Mouse (Mus musculus) liver, embryonic 14.5 days (tissue): ENCODE measurements around the gene Zbtb7b. TPM values are rescaled to one million over a fixed set of nuclear protein-coding genes. Genes with fewer than 3 reads are reported as not detected.
A peak's percentile ranks its signal among the peaks of the same experiment; 100 is the strongest.

Source experiments
- ATAC-seq: fragments of 200-750 bp; cut with Nextera tagmentation; 2 replicates; pipeline ENCODE4 v1.8.0; 2017; ENCODE audit warnings: moderate number of reproducible peaks, mild to moderate bottlenecking, moderate library complexity; ENCODE audit not compliant: insufficient read depth
- DNase-seq, 3 experiments: peaks; one replicate each; pipeline ENCODE4 v3.0.0-alpha.2; 2012 to 2013; ENCODE audit warnings: low read depth in 3 of 3, low spot score in 3 of 3
- H3K27ac ChIP-seq: fragments of 300-500 bp; sonication (generic); 2 replicates; pipeline ENCODE4 v1.5.1; 2014; ENCODE audit warnings: moderate library complexity, mild to moderate bottlenecking, control low read depth, inconsistent platforms
- H3K27me3 ChIP-seq: fragments of 300-500 bp; sonication (generic); 2 replicates; pipeline ENCODE4 v1.6.1; 2014; ENCODE audit warnings: mild to moderate bottlenecking, low read length, moderate library complexity; ENCODE audit not compliant: control insufficient read depth, insufficient read depth
- H3K36me3 ChIP-seq: fragments of 300-500 bp; sonication (generic); replicated peaks from 2 replicates; pipeline ENCODE4 v1.6.1; 2014; ENCODE audit warnings: low read depth; ENCODE audit not compliant: control insufficient read depth, insufficient read depth
- H3K4me1 ChIP-seq, 2 experiments: fragments of 200-500 bp in 1 of 2; fragments of 300-500 bp in 1 of 2; sonication (generic) in 1 of 2; replicated peaks; 2 replicates each; pipeline ENCODE4 v1.6.1; 2012 to 2014; ENCODE audit warnings: antibody characterized with exemption in 1 of 2, inconsistent platforms in 1 of 2, low read length in 1 of 2; ENCODE audit not compliant: control insufficient read depth in 2 of 2, insufficient read depth in 2 of 2
- H3K4me2 ChIP-seq: fragments of 300-500 bp; sonication (generic); 2 replicates; pipeline ENCODE4 v1.6.1; 2014; ENCODE audit warnings: low read depth, mild to moderate bottlenecking, control low read depth, moderate library complexity
- H3K4me3 ChIP-seq, 2 experiments: fragments of 200-500 bp in 1 of 2; fragments of 300-500 bp in 1 of 2; sonication (generic) in 1 of 2; 2 replicates each; pipeline ENCODE4 v1.5.1; 2012 to 2014; ENCODE audit warnings: low read depth in 2 of 2, low read length in 2 of 2, mild to moderate bottlenecking in 2 of 2, control low read depth in 1 of 2, inconsistent platforms in 1 of 2, moderate library complexity in 1 of 2; ENCODE audit not compliant: insufficient read depth in 1 of 2
- H3K9ac ChIP-seq: fragments of 300-500 bp; sonication (generic); replicated peaks from 2 replicates; pipeline ENCODE4 v1.6.1; 2014; ENCODE audit warnings: mild to moderate bottlenecking, control low read depth, moderate library complexity
- H3K9me3 ChIP-seq: fragments of 300-500 bp; sonication (generic); 2 replicates; pipeline ENCODE4 v1.6.1; 2016; ENCODE audit warnings: low read length, mixed read lengths; ENCODE audit not compliant: control insufficient read depth
- CTCF ChIP-seq: IDR thresholded peaks from 2 replicates; pipeline ENCODE4 v1.5.1; 2016; ENCODE audit warnings: antibody characterized with exemption, low read depth, control low read depth
- EP300 ChIP-seq: IDR thresholded peaks from 2 replicates; pipeline ENCODE4 v1.6.1; 2016; ENCODE audit warnings: antibody characterized with exemption, low read depth
- WGBS: fragments of 180-500 bp; shearing (Covaris S2); extraction: QIAGEN DNeasy Blood & Tissue Kit; methylation state at CpG from one replicate; pipeline ENCODE4 v1.1.7; 2014; ENCODE audit not compliant: insufficient replicate concordance; 5-methylcytosine and 5-hydroxymethylcytosine counted together
- polyA plus RNA-seq, 2 experiments: library from polyadenylated mRNA; depleted of rRNA in 1 of 2; stranded (reverse) in 1 of 2; unstranded in 1 of 2; fragments of >200 nt; fragmentation: Nextera tagmentation in 1 of 2; extraction: Ambion mirVana in 1 of 2; gene quantifications; 2 replicates each; pipeline versions ENCODE4 v1.2.1 to v1.2.3; 2012 to 2014

The Zbtb7b gene
- polyA plus RNA-seq, 2 experiments, result 0.95 to 6.9 TPM

DNA sequence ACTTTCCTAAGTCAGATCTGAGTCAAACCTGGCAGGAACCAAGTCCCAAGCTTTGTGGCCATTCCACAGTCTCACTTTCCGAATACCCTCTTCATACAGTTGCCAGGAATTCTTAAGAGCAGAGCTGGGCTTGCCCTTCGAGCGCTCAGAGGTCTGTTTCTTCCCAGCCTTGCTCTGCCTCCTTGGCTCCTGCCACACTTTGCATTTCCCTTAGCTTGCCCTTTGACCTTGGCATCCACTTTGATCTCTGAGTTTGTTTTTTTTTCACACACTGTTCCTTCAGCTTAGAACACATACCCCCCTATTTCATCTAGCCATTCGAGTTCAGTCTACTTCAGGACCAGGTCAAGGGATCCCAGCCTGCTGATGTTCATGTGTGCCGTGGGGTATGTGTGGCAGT lies 43.3 kb downstream of the Zbtb7b start:
- 64% methylated on average over 5 of the region's 5 CpGs for WGBS
- no peak for ATAC-seq
- H3K27ac ChIP-seq, result no peak overlapping the region
- TF ChIP-seq CTCF, result no peak
- TF ChIP-seq EP300, result no peak
- DNase-seq, result no peak
- no peaks in the 10 kb centered on the region for H3K36me3 ChIP-seq
- no peaks in the 10 kb centered on the region; a peak in 1 of 4 replicates for H3K4me1 ChIP-seq
- no peaks in the 10 kb centered on the region for H3K9me3 ChIP-seq
- peaks cover 29% of the 10 kb centered on the region for H3K27me3 ChIP-seq
- no peak overlapping the region for H3K4me2 ChIP-seq
- H3K9ac ChIP-seq, result no peak overlapping the region
- no peak overlapping the region for H3K4me3 ChIP-seq

DNA sequence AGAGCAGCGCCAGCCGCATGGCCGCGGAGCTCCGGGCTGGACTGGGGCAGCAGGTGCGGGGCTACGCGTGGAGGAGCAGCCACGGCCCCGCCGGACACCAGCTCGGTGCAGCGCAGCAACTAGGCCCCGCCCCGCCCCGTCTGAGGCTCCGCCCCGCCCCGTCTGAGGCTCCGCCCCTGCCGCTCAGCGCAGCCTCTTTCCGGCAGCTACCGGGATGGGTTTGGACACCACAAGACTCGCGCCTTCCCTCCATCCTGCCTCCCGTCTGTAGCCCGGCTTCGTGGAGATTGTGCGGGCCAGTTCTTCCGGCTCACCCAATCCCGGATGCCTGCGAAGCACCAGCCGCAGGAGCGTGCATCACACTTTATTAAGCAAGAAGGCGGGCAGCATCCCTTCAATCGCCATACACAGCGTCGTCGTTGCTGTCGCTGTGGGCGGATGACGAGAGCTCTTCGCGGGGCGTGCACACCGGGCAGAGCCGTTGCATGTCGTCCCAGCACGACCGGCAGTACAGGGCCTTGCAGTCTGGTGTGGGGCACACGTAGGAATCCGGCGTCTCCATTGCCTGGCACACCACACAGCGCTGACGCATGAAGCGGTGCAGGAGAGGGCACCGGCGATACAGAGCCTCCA lies 44.6 kb downstream of the Zbtb7b start, which contains the start of gene Adam15:
Gene Adam15, minus strand, starts transcription at position 128 of the 633 bp plus-strand sequence.
- H3K27ac ChIP-seq, result no peak within 1 kb of the TSS
- H3K4me2 ChIP-seq, result peak within 1 kb of the TSS; percentile 71
- TF ChIP-seq CTCF (no peak), EP300 (no peak)
- H3K4me3 ChIP-seq, result peak within 1 kb of the TSS; percentile 41 to 57
- H3K27me3 ChIP-seq, result peaks cover 29% of the 10 kb centered on the region
- no peak within 1 kb of the TSS for H3K9ac ChIP-seq
- no peaks in the 10 kb centered on the region for H3K36me3 ChIP-seq
- H3K4me1 ChIP-seq, result no peaks in the 10 kb centered on the region; a peak in 1 of 4 replicates
- 1% methylated on average over 57 of the region's 59 CpGs for WGBS
- DNase-seq, result peak in 1 of 3 experiments; percentile 36
- peak; percentile 75 for ATAC-seq
- H3K9me3 ChIP-seq, result no peaks in the 10 kb centered on the region

DNA sequence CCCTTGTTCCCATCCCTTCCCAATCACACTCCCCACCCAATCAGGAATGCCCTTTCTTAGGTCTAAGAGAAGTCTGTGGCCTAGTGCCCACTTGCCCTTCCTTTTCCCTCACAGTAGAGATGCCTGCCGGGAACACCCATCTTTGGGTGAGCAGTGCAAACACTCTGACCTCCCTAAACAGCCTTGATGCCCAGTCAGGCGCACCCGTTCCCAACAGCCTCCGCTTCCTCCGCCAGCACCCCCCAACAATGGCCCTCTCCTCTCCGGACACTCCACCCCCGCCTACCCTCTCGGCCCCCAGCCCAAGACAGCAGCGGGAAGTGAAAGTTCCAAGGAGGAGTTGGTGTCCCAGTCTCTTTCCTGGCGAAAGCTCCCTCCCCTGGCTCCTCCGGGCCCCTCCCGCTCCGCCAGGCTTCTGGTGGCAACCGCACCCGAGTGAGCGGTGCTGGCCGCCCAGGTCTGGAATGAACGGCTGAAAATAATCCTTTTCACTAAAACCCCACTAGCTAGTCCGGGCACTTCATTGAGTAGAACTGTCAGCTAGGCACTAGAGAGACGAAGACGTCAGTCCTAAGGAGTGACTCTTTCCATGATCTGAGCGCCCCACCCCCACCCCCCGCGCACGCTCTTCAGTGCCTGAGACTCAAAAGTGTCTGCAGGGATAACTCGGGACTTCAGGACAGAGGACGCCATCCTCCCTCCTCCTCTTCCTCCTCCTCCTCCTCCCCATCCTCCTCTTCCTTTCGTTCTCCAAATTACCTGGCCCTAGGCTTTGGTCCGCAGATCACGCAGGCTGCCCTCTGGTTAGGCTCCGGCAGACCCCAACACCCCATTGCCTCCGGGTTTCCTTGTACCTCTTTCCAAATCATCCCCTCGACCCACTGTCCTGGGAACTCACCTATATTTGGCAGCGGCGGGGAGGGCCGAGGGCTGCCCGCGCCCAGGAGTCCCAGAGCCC lies 45.4 kb downstream of the Zbtb7b start:
- 3% methylated on average over 38 of the region's 38 CpGs for WGBS
- Histone ChIP-seq H3K27ac (no peak overlapping the region), H3K4me3 (peak overlapping the region; percentile 41 to 57), H3K9me3 (no peaks in the 10 kb centered on the region), H3K4me2 (peak overlapping the region; percentile 71), H3K4me1 (no peaks in the 10 kb centered on the region; a peak in 1 of 4 replicates), H3K27me3 (peaks cover 29% of the 10 kb centered on the region), H3K9ac (no peak overlapping the region), H3K36me3 (no peaks in the 10 kb centered on the region)
- DNase-seq, result no peak
- no peak; the same call in 1 of the 2 replicates for ATAC-seq
- TF ChIP-seq EP300, result no peak
- no peak for TF ChIP-seq CTCF

DNA sequence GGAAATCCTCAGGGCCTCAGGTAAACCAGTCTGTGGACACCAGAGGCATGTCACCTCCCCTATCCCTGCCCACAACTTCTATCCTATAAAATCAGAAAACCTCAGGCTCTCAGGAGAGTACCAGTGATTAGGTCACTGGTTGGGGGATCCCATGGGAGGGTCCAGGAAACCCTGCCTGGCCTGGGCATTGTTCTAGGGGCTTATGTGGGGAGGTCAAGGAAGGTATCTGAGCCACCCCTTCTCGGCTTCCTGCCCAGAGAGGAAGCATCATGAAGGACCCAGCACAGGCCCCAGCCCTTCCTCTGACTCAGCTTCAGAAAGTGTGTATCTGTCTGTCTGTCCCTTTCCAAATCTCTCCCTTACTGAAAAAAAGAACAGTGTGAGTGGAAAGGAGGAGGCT lies 46.7 kb downstream of the Zbtb7b start:
- ATAC-seq (no peak), DNase-seq (no peak)
- H3K36me3 ChIP-seq, result no peaks in the 10 kb centered on the region
- no peak overlapping the region for H3K27ac ChIP-seq
- TF ChIP-seq EP300 (no peak), CTCF (no peak)
- H3K4me2 ChIP-seq, result no peak overlapping the region
- no peak overlapping the region for H3K4me3 ChIP-seq
- no peak overlapping the region for H3K9ac ChIP-seq
- peaks cover 29% of the 10 kb centered on the region for H3K27me3 ChIP-seq
- 17% methylated on average over 1 of the region's 1 CpGs for WGBS
- H3K9me3 ChIP-seq, result no peaks in the 10 kb centered on the region
- H3K4me1 ChIP-seq, result no peaks in the 10 kb centered on the region; a peak in 1 of 4 replicates
